Mouse (Mus musculus): ENCODE measurements around the gene Gm49510. TPM values are rescaled to one million over a fixed set of nuclear protein-coding genes. Genes with fewer than 3 reads are reported as not detected.

Gene Gm49510
- polyA plus RNA-seq, 2 experiments, result 0.03 to 0.10 TPM

GRCm38 (mm10) chr15:78897488-78897887 lies 2.0 kb upstream of the Gm49510 start:
- 0 out of 2 replicates have a peak overlapping the region, but pooled peaks have one; percentile 29 for H3K9ac ChIP-seq (replicated peaks)
- H3K4me1 ChIP-seq (replicated peaks; ENCODE audit: control insufficient read depth in 2 of 2, insufficient read depth in 2 of 2, low read length in 1 of 2), result peaks cover 51 to 67% of the 10 kb centered on the region in 2 experiments
- peak overlapping the region; percentile 73 for H3K27ac ChIP-seq
- H3K4me2 ChIP-seq (ENCODE audit: low read depth), result peak overlapping the region; percentile 94
- no peaks in the 10 kb centered on the region for H3K27me3 ChIP-seq (ENCODE audit: control insufficient read depth, insufficient read depth, low read length)
- no peak overlapping the region for H3K4me3 ChIP-seq (ENCODE audit: insufficient read depth in 1 of 2, low read depth in 2 of 2, low read length in 2 of 2)
- peak; percentile 57 to 63 (median 62) for DNase-seq (ENCODE audit: low read depth in 3 of 3, low spot score in 3 of 3)
- WGBS (ENCODE audit: insufficient replicate concordance), result 21% methylated on average over 4 of the region's 4 CpGs
- no peaks in the 10 kb centered on the region for H3K9me3 ChIP-seq (ENCODE audit: control insufficient read depth, low read length)
- no peak for TF ChIP-seq EP300 (IDR thresholded peaks at IDR 0.05; ENCODE audit: low read depth)
- TF ChIP-seq CTCF (IDR thresholded peaks at IDR 0.05; ENCODE audit: low read depth), result no peak
- peak; percentile 50; the same call in 1 of the 2 replicates for ATAC-seq (ENCODE audit: insufficient read depth)
- H3K36me3 ChIP-seq (replicated peaks; ENCODE audit: control insufficient read depth, insufficient read depth, low read depth), result no peaks in the 10 kb centered on the region; the same call in 1 of the 2 replicates

GRCm38 (mm10) chr15:78898507-78899001 lies 913 bp upstream of the Gm49510 start:
- Histone ChIP-seq H3K27ac (peak overlapping the region; percentile 73), H3K4me3 (ENCODE audit: insufficient read depth in 1 of 2, low read depth in 2 of 2, low read length in 2 of 2) (peak overlapping the region; percentile 80 to 81), H3K36me3 (replicated peaks; ENCODE audit: control insufficient read depth, insufficient read depth, low read depth) (no peaks in the 10 kb centered on the region), H3K4me2 (ENCODE audit: low read depth) (peak overlapping the region; percentile 94), H3K4me1 (replicated peaks; ENCODE audit: control insufficient read depth in 2 of 2, insufficient read depth in 2 of 2, low read length in 1 of 2) (peaks cover 51 to 66% of the 10 kb centered on the region in 2 experiments), H3K27me3 (ENCODE audit: control insufficient read depth, insufficient read depth, low read length) (no peaks in the 10 kb centered on the region), H3K9ac (replicated peaks) (peak overlapping the region; percentile 77), H3K9me3 (ENCODE audit: control insufficient read depth, low read length) (no peaks in the 10 kb centered on the region)
- DNase-seq (ENCODE audit: low read depth in 3 of 3, low spot score in 3 of 3) (no peak), ATAC-seq (ENCODE audit: insufficient read depth) (no peak)
- no peak for TF ChIP-seq CTCF (IDR thresholded peaks at IDR 0.05; ENCODE audit: low read depth)
- no peak for TF ChIP-seq EP300 (IDR thresholded peaks at IDR 0.05; ENCODE audit: low read depth)
- 22% methylated on average over 6 of the region's 6 CpGs for WGBS (ENCODE audit: insufficient replicate concordance)

GRCm38 (mm10) chr15:78899740-78900584 lies 495 bp downstream of the Gm49510 start, which contains the start of gene Sh3bp1:
Gene Sh3bp1, plus strand, starts transcription at chr15:78899768.
- ATAC-seq (ENCODE audit: insufficient read depth) (peak; percentile 62), DNase-seq (ENCODE audit: low read depth in 3 of 3, low spot score in 3 of 3) (no peak)
- H3K27ac ChIP-seq, result peak within 1 kb of the TSS; percentile 73
- no peaks in the 10 kb centered on the region for H3K27me3 ChIP-seq (ENCODE audit: control insufficient read depth, insufficient read depth, low read length)
- H3K4me1 ChIP-seq (replicated peaks; ENCODE audit: control insufficient read depth in 2 of 2, insufficient read depth in 2 of 2, low read length in 1 of 2), result peaks cover 42 to 54% of the 10 kb centered on the region in 2 experiments
- peaks cover 6% of the 10 kb centered on the region for H3K36me3 ChIP-seq (replicated peaks; ENCODE audit: control insufficient read depth, insufficient read depth, low read depth)
- TF ChIP-seq CTCF (IDR thresholded peaks at IDR 0.05; ENCODE audit: low read depth) (no peak), EP300 (IDR thresholded peaks at IDR 0.05; ENCODE audit: low read depth) (no peak)
- H3K4me3 ChIP-seq (ENCODE audit: insufficient read depth in 1 of 2, low read depth in 2 of 2, low read length in 2 of 2), result peak within 1 kb of the TSS; percentile 80 to 81
- H3K9ac ChIP-seq (replicated peaks), result peak within 1 kb of the TSS; percentile 77
- H3K4me2 ChIP-seq (ENCODE audit: low read depth), result peak within 1 kb of the TSS; percentile 94
- under 1% methylated on average over 47 of the region's 47 CpGs for WGBS (ENCODE audit: insufficient replicate concordance)
- no peaks in the 10 kb centered on the region for H3K9me3 ChIP-seq (ENCODE audit: control insufficient read depth, low read length)

- no peaks in the 10 kb centered on the region for H3K9me3 ChIP-seq (ENCODE audit: control insufficient read depth, low read length)
- H3K36me3 ChIP-seq (replicated peaks; ENCODE audit: control insufficient read depth, insufficient read depth, low read depth), result peaks cover 6% of the 10 kb centered on the region
- H3K4me3 ChIP-seq (ENCODE audit: insufficient read depth in 1 of 2, low read depth in 2 of 2, low read length in 2 of 2), result peak overlapping the region; percentile 80 to 81
- peaks cover 33 to 45% of the 10 kb centered on the region in 2 experiments for H3K4me1 ChIP-seq (replicated peaks; ENCODE audit: control insufficient read depth in 2 of 2, insufficient read depth in 2 of 2, low read length in 1 of 2)
- no peak overlapping the region for H3K27ac ChIP-seq
- DNase-seq (ENCODE audit: low read depth in 3 of 3, low spot score in 3 of 3) (no peak), ATAC-seq (ENCODE audit: insufficient read depth) (no peak)
- no peaks in the 10 kb centered on the region for H3K27me3 ChIP-seq (ENCODE audit: control insufficient read depth, insufficient read depth, low read length)
- peak overlapping the region; percentile 77 for H3K9ac ChIP-seq (replicated peaks)
- 18% methylated on average over 18 of the region's 18 CpGs for WGBS (ENCODE audit: insufficient replicate concordance)
- H3K4me2 ChIP-seq (ENCODE audit: low read depth), result peak overlapping the region; percentile 94
- TF ChIP-seq EP300 (IDR thresholded peaks at IDR 0.05; ENCODE audit: low read depth) (no peak), CTCF (IDR thresholded peaks at IDR 0.05; ENCODE audit: low read depth) (no peak)
These were observed 1.3 kb downstream of the Gm49510 start for GRCm38 (mm10) chr15:78900585-78901421.

Measured in liver, embryonic 14.5 days (tissue).